Mouse (Mus musculus): ENCODE results near the gene Acer1.

Acer1 gene

GRCm38 (mm10) chr17:56988921-56989430 lies 7.0 kb upstream of the Acer1 start:
- no peak for DNase-seq

- DNase-seq: no peak
Measured at GRCm38 (mm10) chr17:56988441-56988840, 6.5 kb upstream of the Acer1 start.

GRCm38 (mm10) chr17:56986105-56986805 lies 4.3 kb upstream of the Acer1 start:
- DNase-seq: no peak

GRCm38 (mm10) chr17:56985656-56986055 lies 3.7 kb upstream of the Acer1 start:
- no peak for DNase-seq

- DNase-seq: no peak
Measured at GRCm38 (mm10) chr17:56984886-56985285, 3.0 kb upstream of the Acer1 start.

GRCm38 (mm10) chr17:56981049-56981448 lies 877 bp downstream of the Acer1 start:
- DNase-seq: no peak

- no peak for DNase-seq
Measured at GRCm38 (mm10) chr17:56979524-56979923, 2.4 kb downstream of the Acer1 start.

GRCm38 (mm10) chr17:56976531-56977390 lies 5.2 kb downstream of the Acer1 start:
- DNase-seq: no peak

GRCm38 (mm10) chr17:56975391-56975790 lies 6.5 kb downstream of the Acer1 start:
- no peak for DNase-seq

- DNase-seq: no peak
Measured at GRCm38 (mm10) chr17:56974708-56975240, 7.2 kb downstream of the Acer1 start.

GRCm38 (mm10) chr17:56973956-56974707 lies 7.8 kb downstream of the Acer1 start:
- DNase-seq: no peak

GRCm38 (mm10) chr17:56970081-56970480 lies 11.8 kb downstream of the Acer1 start:
- DNase-seq: no peak

GRCm38 (mm10) chr17:56969321-56969720 lies 12.6 kb downstream of the Acer1 start:
- DNase-seq: no peak

- no peak for DNase-seq
Measured at GRCm38 (mm10) chr17:56963646-56964045, 18.3 kb downstream of the Acer1 start.

- DNase-seq: no peak
Measured at GRCm38 (mm10) chr17:56962642-56963405, 19.1 kb downstream of the Acer1 start.

- no peak for DNase-seq
Measured at GRCm38 (mm10) chr17:56961880-56962279, 20.0 kb downstream of the Acer1 start.

- no peak for DNase-seq
Measured at GRCm38 (mm10) chr17:56958667-56959066, 23.3 kb downstream of the Acer1 start.

- DNase-seq: no peak
Measured at GRCm38 (mm10) chr17:56957763-56958429, 24.0 kb downstream of the Acer1 start.

- no peak for DNase-seq
Measured at GRCm38 (mm10) chr17:56954871-56955270, 27.1 kb downstream of the Acer1 start.

GRCm38 (mm10) chr17:56952639-56953038 lies 29.3 kb downstream of the Acer1 start:
- DNase-seq: no peak

GRCm38 (mm10) chr17:56950915-56951314 lies 31.0 kb downstream of the Acer1 start:
- DNase-seq: peak; percentile 64 to 68
